ENCODE assay signal across 15 mouse cellular contexts in the genomic region with DNA sequence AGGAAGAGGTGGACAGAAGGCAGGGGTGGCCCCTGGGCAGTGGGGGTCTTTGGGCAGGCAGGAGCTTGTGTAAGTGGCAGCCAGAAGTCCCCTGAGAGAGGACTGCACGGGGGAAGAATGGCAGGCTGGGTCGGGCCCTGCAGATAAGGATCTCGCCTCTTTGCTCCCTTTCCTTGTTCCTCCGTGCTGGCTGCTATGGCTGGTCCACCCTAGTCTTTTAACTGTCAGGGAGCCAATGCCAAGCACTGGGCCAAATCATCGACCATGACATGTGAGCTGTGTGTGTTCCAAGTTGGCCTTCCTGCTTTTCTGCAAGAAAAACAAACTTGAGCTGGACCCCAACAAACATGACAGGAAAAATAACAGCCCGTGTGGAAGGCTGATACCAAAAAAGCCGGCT.
A peak's percentile ranks its signal among the peaks of the same experiment; 100 is the strongest.
DNase-seq lines count a peak whose midpoint lies in the region; TF ChIP-seq lines count a peak whose summit lies in the region.
"Had no signal": no experiment of that assay in that cellular context is flagged by ENCODE, and none has a peak within 500 bp of the region (broad histone marks: within the 10 kb centered on the region; RNA-seq: fewer than 3 reads in every experiment).

No protein-coding gene starts in this region.

- H3K4me3 ChIP-seq in heart, embryonic 10.5 days, result no peak overlapping the region
- H3K4me3 ChIP-seq in cortical plate, adult 2 months (ENCODE audit: insufficient read depth, low read length), result no peak overlapping the region
- H3K4me3 ChIP-seq: erythroblast, embryonic 14.5 days; heart, embryonic 13.5 days; layer of hippocampus, adult 2 months; liver, embryonic 13.5 days; midbrain, embryonic 12.5 days had no signal

- TF ChIP-seq CTCF in cortical plate, adult 2 months (IDR thresholded peaks at IDR 0.05; ENCODE audit: extremely low read depth, insufficient read depth, low read length), result no peak

- H3K36me3 ChIP-seq in heart, embryonic 10.5 days, result no peaks in the 10 kb centered on the region
- H3K36me3 ChIP-seq: heart, embryonic 13.5 days; liver, embryonic 13.5 days; midbrain, embryonic 12.5 days had no signal

- H3K27me3 ChIP-seq in heart, embryonic 10.5 days (ENCODE audit: insufficient read depth, poor library complexity, severe bottlenecking), result no peaks in the 10 kb centered on the region
- H3K27me3 ChIP-seq: heart, embryonic 13.5 days; liver, embryonic 13.5 days; midbrain, embryonic 12.5 days had no signal

- 13% methylated on average over 7 of the region's 7 CpGs for WGBS in heart, embryonic 10.5 days

- H3K4me1 ChIP-seq in heart, embryonic 10.5 days, result peaks cover 6% of the 10 kb centered on the region
- no peaks in the 10 kb centered on the region for H3K4me1 ChIP-seq in cortical plate, adult 2 months (ENCODE audit: control insufficient read depth, insufficient read depth, low read length)
- H3K4me1 ChIP-seq: liver, embryonic 13.5 days; midbrain, embryonic 12.5 days had no signal

- intact Hi-C loops in heart, postnatal 25 days (cut with DNase I), result loop anchor here (10.0 kb wide), 1 partner anchor 79 kb away; no protein-coding TSS in a partner anchor

- DNase-seq in heart, adult 11 months, result peak; percentile 97
- DNase-seq in heart, embryonic 10.5 days (ENCODE audit: low spot score), result no peak
- DNase-seq in heart, postnatal 25 days (ENCODE audit: low spot score), result peak; percentile 10
- DNase-seq in kidney, postnatal 4 days, result peak; percentile 24 to 26
- no peak for DNase-seq in left cerebral cortex, adult 11 months (ENCODE audit: low spot score)
- DNase-seq in natural killer cell, adult 2 months (ENCODE audit: low spot score in 2 of 2), result no peak
- no peak for DNase-seq in spleen, adult 12 weeks (ENCODE audit: low spot score)
- DNase-seq: cerebellum, adult 11-12 months; liver, embryonic 13.5 days had no signal

- no peak overlapping the region for H3K27ac ChIP-seq in heart, embryonic 10.5 days
- H3K27ac ChIP-seq in cortical plate, adult 2 months (ENCODE audit: insufficient read depth, low read length), result peak overlapping the region; percentile 77; the same call in 1 of the 2 replicates
- H3K27ac ChIP-seq: heart, embryonic 13.5 days; layer of hippocampus, adult 2 months; liver, embryonic 13.5 days; midbrain, embryonic 12.5 days; stomach, postnatal 0 days had no signal

- no peak for TF ChIP-seq POLR2A in cortical plate, adult 2 months (IDR thresholded peaks at IDR 0.05; ENCODE audit: extremely low read depth, insufficient read depth, low read length)

- H3K9me3 ChIP-seq in heart, embryonic 10.5 days, result no peaks in the 10 kb centered on the region
- H3K9me3 ChIP-seq: heart, embryonic 13.5 days; liver, embryonic 13.5 days; midbrain, embryonic 12.5 days had no signal

Comparison
In these comparisons a context has a peak if more than half of its experiments do, and no peak if none do; other contexts are left out.
1. DNase-seq: peak in heart, adult 11 months (single experiment), heart, postnatal 25 days (single experiment) and kidney, postnatal 4 days (2 of 2); none in heart, embryonic 10.5 days (single experiment), left cerebral cortex, adult 11 months (single experiment), natural killer cell, adult 2 months (0 of 2) and spleen, adult 12 weeks (single experiment).